Mouse (Mus musculus): Measurements from ENCODE around the gene Reps2. TPM values are rescaled to one million over a fixed set of nuclear protein-coding genes. Genes with fewer than 3 reads are reported as not detected.

Reps2 gene
- polyA plus RNA-seq, 1 experiment from 2014 or later = 0.25 TPM

GRCm38 (mm10) chrX:162641764-162642163 lies 1.7 kb downstream of the Reps2 start:
- WGBS = 62% methylated on average over 4 of the region's 4 CpGs

GRCm38 (mm10) chrX:162635159-162635558 lies 8.3 kb downstream of the Reps2 start:
- Histone ChIP-seq H3K27ac (replicated peaks) (no peak overlapping the region), H3K4me3 (no peak overlapping the region), H3K4me2 (no peak overlapping the region), H3K36me3 (no peaks in the 10 kb centered on the region), H3K9me3 (no peaks in the 10 kb centered on the region), H3K27me3 (replicated peaks) (peaks cover 3% of the 10 kb centered on the region; the same call in 1 of the 2 replicates), H3K9ac (no peak overlapping the region), H3K4me1 (no peaks in the 10 kb centered on the region)
- 18% methylated on average over 2 of the region's 2 CpGs for WGBS
- ATAC-seq (ENCODE audit: extremely low read depth, insufficient number of reproducible peaks, low FRiP score, low TSS enrichment) = no peak

More at GRCm38 (mm10) chrX:162641764-162642163, 1.7 kb downstream of the Reps2 start:
- H3K9me3 ChIP-seq = no peaks in the 10 kb centered on the region
- H3K27ac ChIP-seq (replicated peaks) = no peak overlapping the region
- no peak for ATAC-seq (ENCODE audit: extremely low read depth, insufficient number of reproducible peaks, low FRiP score, low TSS enrichment)
- H3K9ac ChIP-seq = no peak overlapping the region
- H3K36me3 ChIP-seq = no peaks in the 10 kb centered on the region
- no peak overlapping the region for H3K4me3 ChIP-seq
- H3K27me3 ChIP-seq (replicated peaks) = peaks cover 25% of the 10 kb centered on the region
- H3K4me2 ChIP-seq = no peak overlapping the region
- H3K4me1 ChIP-seq = no peaks in the 10 kb centered on the region

- H3K4me3 ChIP-seq = no peak overlapping the region
- no peaks in the 10 kb centered on the region for H3K9me3 ChIP-seq
- H3K27ac ChIP-seq (replicated peaks) = no peak overlapping the region
- no peak overlapping the region for H3K9ac ChIP-seq
- no peaks in the 10 kb centered on the region for H3K36me3 ChIP-seq
- H3K4me1 ChIP-seq = no peaks in the 10 kb centered on the region
- no peak for ATAC-seq (ENCODE audit: extremely low read depth, insufficient number of reproducible peaks, low FRiP score, low TSS enrichment)
- no peaks in the 10 kb centered on the region for H3K27me3 ChIP-seq (replicated peaks)
- H3K4me2 ChIP-seq = no peak overlapping the region
- 62% methylated on average over 1 of the region's 1 CpGs for WGBS
Measured at GRCm38 (mm10) chrX:162622091-162622437, 21.4 kb downstream of the Reps2 start.

- no peak for ATAC-seq (ENCODE audit: extremely low read depth, insufficient number of reproducible peaks, low FRiP score, low TSS enrichment)
- no peak overlapping the region for H3K4me2 ChIP-seq
- no peak overlapping the region for H3K4me3 ChIP-seq
- no peaks in the 10 kb centered on the region for H3K4me1 ChIP-seq
- no peaks in the 10 kb centered on the region for H3K27me3 ChIP-seq (replicated peaks)
- no peak overlapping the region for H3K9ac ChIP-seq
- H3K36me3 ChIP-seq = no peaks in the 10 kb centered on the region
- H3K9me3 ChIP-seq = no peaks in the 10 kb centered on the region
- WGBS = 67% methylated on average over 5 of the region's 5 CpGs
- H3K27ac ChIP-seq (replicated peaks) = no peak overlapping the region
Measured at GRCm38 (mm10) chrX:162621194-162622090, 22.0 kb downstream of the Reps2 start.

- Histone ChIP-seq H3K27ac (replicated peaks) (no peak overlapping the region), H3K9ac (no peak overlapping the region), H3K4me2 (no peak overlapping the region), H3K27me3 (replicated peaks) (no peaks in the 10 kb centered on the region), H3K36me3 (no peaks in the 10 kb centered on the region), H3K4me1 (no peaks in the 10 kb centered on the region), H3K4me3 (no peak overlapping the region), H3K9me3 (no peaks in the 10 kb centered on the region)
- ATAC-seq (ENCODE audit: extremely low read depth, insufficient number of reproducible peaks, low FRiP score, low TSS enrichment) = no peak
- 59% methylated on average over 2 of the region's 2 CpGs for WGBS
Measured at GRCm38 (mm10) chrX:162619705-162620104, 23.7 kb downstream of the Reps2 start.

- Histone ChIP-seq H3K4me1 (no peaks in the 10 kb centered on the region), H3K36me3 (no peaks in the 10 kb centered on the region), H3K4me2 (no peak overlapping the region), H3K27me3 (replicated peaks) (no peaks in the 10 kb centered on the region), H3K4me3 (no peak overlapping the region), H3K9ac (no peak overlapping the region), H3K9me3 (no peaks in the 10 kb centered on the region), H3K27ac (replicated peaks) (no peak overlapping the region)
- 84% methylated on average over 3 of the region's 3 CpGs for WGBS
- no peak for ATAC-seq (ENCODE audit: extremely low read depth, insufficient number of reproducible peaks, low FRiP score, low TSS enrichment)
Measured at GRCm38 (mm10) chrX:162618547-162618946, 24.9 kb downstream of the Reps2 start.

- Histone ChIP-seq H3K27me3 (replicated peaks) (no peaks in the 10 kb centered on the region), H3K9me3 (no peaks in the 10 kb centered on the region), H3K4me3 (no peak overlapping the region), H3K27ac (replicated peaks) (no peak overlapping the region), H3K4me1 (no peaks in the 10 kb centered on the region), H3K4me2 (no peak overlapping the region), H3K9ac (no peak overlapping the region), H3K36me3 (no peaks in the 10 kb centered on the region)
- no peak for ATAC-seq (ENCODE audit: extremely low read depth, insufficient number of reproducible peaks, low FRiP score, low TSS enrichment)
- WGBS = 58% methylated on average over 2 of the region's 2 CpGs
Measured at GRCm38 (mm10) chrX:162606113-162606512, 37.3 kb downstream of the Reps2 start.

GRCm38 (mm10) chrX:162599666-162600065 lies 43.8 kb downstream of the Reps2 start:
- Histone ChIP-seq H3K9me3 (no peaks in the 10 kb centered on the region), H3K9ac (no peak overlapping the region), H3K4me3 (no peak overlapping the region), H3K4me1 (no peaks in the 10 kb centered on the region), H3K36me3 (no peaks in the 10 kb centered on the region), H3K4me2 (no peak overlapping the region), H3K27me3 (replicated peaks) (no peaks in the 10 kb centered on the region), H3K27ac (replicated peaks) (no peak overlapping the region)
- 84% methylated on average over 3 of the region's 3 CpGs for WGBS
- no peak for ATAC-seq (ENCODE audit: extremely low read depth, insufficient number of reproducible peaks, low FRiP score, low TSS enrichment)

GRCm38 (mm10) chrX:162591005-162591801 lies 52.2 kb downstream of the Reps2 start:
- H3K36me3 ChIP-seq = no peaks in the 10 kb centered on the region
- no peak for ATAC-seq (ENCODE audit: extremely low read depth, insufficient number of reproducible peaks, low FRiP score, low TSS enrichment)
- H3K4me2 ChIP-seq = no peak overlapping the region
- H3K4me3 ChIP-seq = no peak overlapping the region
- H3K9me3 ChIP-seq = no peaks in the 10 kb centered on the region
- 63% methylated on average over 6 of the region's 8 CpGs for WGBS
- H3K4me1 ChIP-seq = no peaks in the 10 kb centered on the region
- H3K9ac ChIP-seq = no peak overlapping the region
- no peak overlapping the region for H3K27ac ChIP-seq (replicated peaks)
- H3K27me3 ChIP-seq (replicated peaks) = no peaks in the 10 kb centered on the region

- no peak for ATAC-seq (ENCODE audit: extremely low read depth, insufficient number of reproducible peaks, low FRiP score, low TSS enrichment)
- Histone ChIP-seq H3K4me2 (no peak overlapping the region), H3K9ac (no peak overlapping the region), H3K4me1 (no peaks in the 10 kb centered on the region), H3K36me3 (no peaks in the 10 kb centered on the region), H3K27me3 (replicated peaks) (no peaks in the 10 kb centered on the region), H3K9me3 (no peaks in the 10 kb centered on the region), H3K4me3 (no peak overlapping the region), H3K27ac (replicated peaks) (no peak overlapping the region)
- WGBS = 68% methylated on average over 6 of the region's 6 CpGs
Measured at GRCm38 (mm10) chrX:162590145-162590790, 53.2 kb downstream of the Reps2 start.

- Histone ChIP-seq H3K4me1 (no peaks in the 10 kb centered on the region), H3K4me2 (no peak overlapping the region), H3K4me3 (no peak overlapping the region), H3K27me3 (replicated peaks) (0 out of 2 replicates have a peak, but pooled peaks cover 4% of the 10 kb centered on the region), H3K9me3 (no peaks in the 10 kb centered on the region), H3K36me3 (no peaks in the 10 kb centered on the region), H3K9ac (no peak overlapping the region), H3K27ac (replicated peaks) (no peak overlapping the region)
- WGBS = 78% methylated on average over 3 of the region's 3 CpGs
- no peak for ATAC-seq (ENCODE audit: extremely low read depth, insufficient number of reproducible peaks, low FRiP score, low TSS enrichment)
Measured at GRCm38 (mm10) chrX:162589173-162589805, 54.2 kb downstream of the Reps2 start.

All from heart, embryonic 13.5 days (tissue).